23 mouse cellular contexts compared by ENCODE assay signal in genomic region chr11:115194693-115195092, GRCm38 (mm10). TPM values are rescaled to one million over a fixed set of nuclear protein-coding genes. Genes with fewer than 3 reads are reported as not detected.
DNase-seq lines count a peak whose midpoint lies in the region; ATAC-seq and TF ChIP-seq lines count a peak whose summit lies in the region.
"Had no signal": no experiment of that assay in that cellular context is flagged by ENCODE, and none has a peak within 500 bp of the region (broad histone marks: within the 10 kb centered on the region; RNA-seq: fewer than 3 reads in every experiment).

No protein-coding gene starts in this region.

- no peak for DNase-seq in liver, embryonic 11.5 days (ENCODE audit: low spot score)
- no peak for DNase-seq in liver, postnatal 0 days
- peak; percentile 57 for DNase-seq in c-Kit-positive CD71-positive TER-119-negative erythroid progenitor cells, embryonic 14.5 days (ENCODE audit: low read depth)
- DNase-seq in liver, embryonic 14.5 days (ENCODE audit: low read depth in 3 of 3, low spot score in 3 of 3), result no peak
- no peak for DNase-seq in heart, adult 2 months
- DNase-seq in right cerebral cortex, adult 2 months (ENCODE audit: low spot score in 2 of 2), result no peak
- DNase-seq in embryo, embryonic 10.5 days (ENCODE audit: low spot score), result no peak
- DNase-seq: adrenal gland, adult 2 months; adrenal gland, postnatal 14 days; cerebellum, adult 18-20 months; cerebellum, adult 9-10 months; cerebellum, postnatal 14 days; gastrocnemius, postnatal 25 days; heart, adult 18-20 months; heart, postnatal 14 days; heart, postnatal 4 days had no signal

- H3K27ac ChIP-seq in liver, embryonic 11.5 days (ENCODE audit: low read depth, low read length), result no peak overlapping the region
- H3K27ac ChIP-seq in liver, postnatal 0 days (ENCODE audit: low read depth), result no peak overlapping the region
- no peak overlapping the region for H3K27ac ChIP-seq in liver, embryonic 14.5 days
- H3K27ac ChIP-seq in heart, adult 2 months, result no peak overlapping the region
- H3K27ac ChIP-seq: embryonic facial prominence, embryonic 12.5 days; embryonic facial prominence, embryonic 15.5 days; forebrain, embryonic 15.5 days; heart, embryonic 10.5 days; heart, embryonic 13.5 days; hindbrain, embryonic 14.5 days; hindbrain, postnatal 0 days had no signal

- peak overlapping the region; percentile 13; the same call in 1 of the 2 replicates for H3K4me2 ChIP-seq in liver, embryonic 11.5 days
- H3K4me2 ChIP-seq in liver, postnatal 0 days (ENCODE audit: low read depth, low read length), result no peak overlapping the region
- H3K4me2 ChIP-seq in liver, embryonic 14.5 days (ENCODE audit: low read depth), result no peak overlapping the region
- H3K4me2 ChIP-seq: embryonic facial prominence, embryonic 12.5 days; embryonic facial prominence, embryonic 15.5 days; forebrain, embryonic 15.5 days; heart, embryonic 13.5 days; hindbrain, embryonic 14.5 days had no signal

- WGBS in liver, embryonic 11.5 days, result 30% methylated on average over 6 of the region's 6 CpGs
- WGBS in liver, postnatal 0 days (ENCODE audit: insufficient replicate concordance), result 50% methylated on average over 6 of the region's 6 CpGs
- 16% methylated on average over 6 of the region's 6 CpGs for WGBS in liver, embryonic 14.5 days (ENCODE audit: insufficient replicate concordance)
- WGBS in heart, adult 2 months, result 62% methylated on average over 6 of the region's 6 CpGs

- H3K36me3 ChIP-seq in liver, embryonic 11.5 days (ENCODE audit: control insufficient read depth, insufficient read depth, low read length), result peaks cover 2% of the 10 kb centered on the region; the same call in 1 of the 2 replicates
- H3K36me3 ChIP-seq in liver, postnatal 0 days (replicated peaks; ENCODE audit: insufficient read depth, low read length), result peaks cover 11% of the 10 kb centered on the region; the same call in 1 of the 2 replicates
- H3K36me3 ChIP-seq in liver, embryonic 14.5 days (replicated peaks; ENCODE audit: control insufficient read depth, insufficient read depth, low read depth), result no peaks in the 10 kb centered on the region
- H3K36me3 ChIP-seq in heart, adult 2 months (ENCODE audit: control insufficient read depth, insufficient read depth, low read length), result no peaks in the 10 kb centered on the region

- H3K9me3 ChIP-seq in liver, embryonic 11.5 days (ENCODE audit: control insufficient read depth, low read length), result no peaks in the 10 kb centered on the region
- no peaks in the 10 kb centered on the region for H3K9me3 ChIP-seq in liver, postnatal 0 days (ENCODE audit: low read length)
- no peaks in the 10 kb centered on the region for H3K9me3 ChIP-seq in liver, embryonic 14.5 days (ENCODE audit: control insufficient read depth, low read length)
- H3K9me3 ChIP-seq: embryonic facial prominence, embryonic 12.5 days; embryonic facial prominence, embryonic 15.5 days; forebrain, embryonic 15.5 days; heart, embryonic 10.5 days; heart, embryonic 13.5 days had no signal

- intact Hi-C loops in heart, adult 2 months (cut with DNase I), result no loop called here

- H3K4me1 ChIP-seq in liver, embryonic 11.5 days (replicated peaks; ENCODE audit: control insufficient read depth, insufficient read depth, low read length), result peaks cover 30% of the 10 kb centered on the region
- peaks cover 11% of the 10 kb centered on the region for H3K4me1 ChIP-seq in liver, postnatal 0 days (ENCODE audit: insufficient read depth)
- peaks cover 14 to 32% of the 10 kb centered on the region in 2 experiments for H3K4me1 ChIP-seq in liver, embryonic 14.5 days (replicated peaks; ENCODE audit: control insufficient read depth in 2 of 2, insufficient read depth in 2 of 2, low read length in 1 of 2)
- peaks cover 8% of the 10 kb centered on the region for H3K4me1 ChIP-seq in heart, adult 2 months (ENCODE audit: control insufficient read depth, insufficient read depth, low read length)
- H3K4me1 ChIP-seq: embryonic facial prominence, embryonic 15.5 days; forebrain, embryonic 15.5 days had no signal

- no peaks in the 10 kb centered on the region; the same call in 1 of the 2 replicates for H3K27me3 ChIP-seq in liver, embryonic 11.5 days (replicated peaks; ENCODE audit: control insufficient read depth, insufficient read depth, low read length)
- no peaks in the 10 kb centered on the region for H3K27me3 ChIP-seq in liver, postnatal 0 days (ENCODE audit: insufficient read depth, low read length)
- no peaks in the 10 kb centered on the region for H3K27me3 ChIP-seq in liver, embryonic 14.5 days (ENCODE audit: control insufficient read depth, insufficient read depth, low read length)
- H3K27me3 ChIP-seq in heart, adult 2 months (ENCODE audit: control insufficient read depth, insufficient read depth, low read length), result no peaks in the 10 kb centered on the region
- H3K27me3 ChIP-seq: embryonic facial prominence, embryonic 12.5 days; embryonic facial prominence, embryonic 15.5 days; forebrain, embryonic 15.5 days; heart, embryonic 13.5 days had no signal

- H3K9ac ChIP-seq in liver, embryonic 11.5 days (ENCODE audit: low read depth, low read length), result no peak overlapping the region
- no peak overlapping the region for H3K9ac ChIP-seq in liver, postnatal 0 days (replicated peaks)
- H3K9ac ChIP-seq in liver, embryonic 14.5 days (replicated peaks), result no peak overlapping the region
- H3K9ac ChIP-seq in heart, adult 2 months (ENCODE audit: low read depth, low read length), result no peak overlapping the region
- H3K9ac ChIP-seq: embryonic facial prominence, embryonic 12.5 days; embryonic facial prominence, embryonic 15.5 days; forebrain, embryonic 15.5 days; heart, embryonic 13.5 days; hindbrain, embryonic 14.5 days had no signal

- 0 out of 2 replicates have a peak, but pooled peaks have one; percentile 28 for ATAC-seq in liver, embryonic 11.5 days (replicated peaks; ENCODE audit: low FRiP score)
- ATAC-seq in liver, postnatal 0 days, result no peak
- no peak for ATAC-seq in liver, embryonic 14.5 days (ENCODE audit: insufficient read depth)
- ATAC-seq: forebrain, embryonic 15.5 days; hindbrain, postnatal 0 days had no signal

- no peak for TF ChIP-seq POLR2A in heart, adult 2 months (IDR thresholded peaks at IDR 0.05; ENCODE audit: insufficient read depth, low read depth, low read length)

- no peak for TF ChIP-seq EP300 in liver, postnatal 0 days (IDR thresholded peaks at IDR 0.05; ENCODE audit: low read depth)
- TF ChIP-seq EP300 in liver, embryonic 14.5 days (IDR thresholded peaks at IDR 0.05; ENCODE audit: low read depth), result 0 out of 2 replicates have a peak, but pooled peaks have one; percentile 9
- TF ChIP-seq EP300 in heart, adult 2 months (IDR thresholded peaks at IDR 0.05; ENCODE audit: insufficient read depth, low read depth, low read length), result no peak

- H3K79me2 ChIP-seq in heart, adult 2 months (replicated peaks; ENCODE audit: control insufficient read depth, insufficient read depth, low read length), result no peaks in the 10 kb centered on the region

- no peak for TF ChIP-seq CTCF in liver, postnatal 0 days (IDR thresholded peaks at IDR 0.05; ENCODE audit: low read depth)
- TF ChIP-seq CTCF in liver, embryonic 14.5 days (IDR thresholded peaks at IDR 0.05; ENCODE audit: low read depth), result no peak
- no peak for TF ChIP-seq CTCF in heart, adult 2 months (IDR thresholded peaks at IDR 0.05)

- no peak overlapping the region for H3K4me3 ChIP-seq in liver, embryonic 11.5 days (ENCODE audit: low read depth, low read length)
- H3K4me3 ChIP-seq in liver, postnatal 0 days (ENCODE audit: low read depth, low read length), result no peak overlapping the region
- H3K4me3 ChIP-seq in liver, embryonic 14.5 days (ENCODE audit: insufficient read depth in 1 of 2, low read depth in 2 of 2, low read length in 2 of 2), result no peak overlapping the region
- no peak overlapping the region for H3K4me3 ChIP-seq in heart, adult 2 months
- H3K4me3 ChIP-seq: embryonic facial prominence, embryonic 12.5 days; embryonic facial prominence, embryonic 15.5 days; forebrain, embryonic 15.5 days; heart, embryonic 10.5 days; heart, embryonic 13.5 days had no signal

RNA-seq across cellular contexts. Expression of gene Nat9, which starts 7.0 kb away (rescaled TPM):
- 17.0 and 20.1 TPM in 2 replicates for polyA plus RNA-seq in liver, embryonic 11.5 days (2014; fragmentation: Nextera tagmentation; extraction: Ambion mirVana)
- polyA plus RNA-seq in liver, postnatal 0 days (2015; fragmentation: Nextera tagmentation; extraction: Ambion mirVana), result 16.5 and 16.7 TPM in 2 replicates
- polyA plus RNA-seq in liver, embryonic 14.5 days (2012; rRNA removed), result 6.0 and 7.7 TPM in 2 replicates
- polyA plus RNA-seq in liver, embryonic 14.5 days (2014; fragmentation: Nextera tagmentation; extraction: Ambion mirVana), result 8.2 and 8.5 TPM in 2 replicates
- 10 to 100 TPM; 18.5 to 23.6 TPM for total RNA-seq in heart, adult 2 months (2021)
- 20.2 and 31.5 TPM in 2 replicates for polyA plus RNA-seq in heart, adult 2 months (2012; rRNA removed)

RNA-seq across cellular contexts. Expression of gene Tmem104, which starts 7.4 kb away (rescaled TPM):
- 10.8 and 13.1 TPM in 2 replicates for polyA plus RNA-seq in liver, embryonic 11.5 days (2014; fragmentation: Nextera tagmentation; extraction: Ambion mirVana)
- 5.7 and 7.1 TPM in 2 replicates for polyA plus RNA-seq in liver, postnatal 0 days (2015; fragmentation: Nextera tagmentation; extraction: Ambion mirVana)
- polyA plus RNA-seq in liver, embryonic 14.5 days (2012; rRNA removed), result 1.7 and 2.1 TPM in 2 replicates
- 4.0 and 4.1 TPM in 2 replicates for polyA plus RNA-seq in liver, embryonic 14.5 days (2014; fragmentation: Nextera tagmentation; extraction: Ambion mirVana)
- 10 to 100 TPM in 1 of 2 experiments, 1 to 10 TPM in 1; 8.8 to 11.6 TPM for total RNA-seq in heart, adult 2 months (2021)
- 8.6 and 9.9 TPM in 2 replicates for polyA plus RNA-seq in heart, adult 2 months (2012; rRNA removed)

RNA-seq across cellular contexts. Expression of gene Slc9a3r1, which starts 31.6 kb away (rescaled TPM):
- polyA plus RNA-seq in liver, embryonic 11.5 days (2014; fragmentation: Nextera tagmentation; extraction: Ambion mirVana), result 117 and 121 TPM in 2 replicates
- polyA plus RNA-seq in liver, postnatal 0 days (2015; fragmentation: Nextera tagmentation; extraction: Ambion mirVana), result 101 and 115 TPM in 2 replicates
- 37.9 and 41.4 TPM in 2 replicates for polyA plus RNA-seq in liver, embryonic 14.5 days (2012; rRNA removed)
- 49.6 and 58.3 TPM in 2 replicates for polyA plus RNA-seq in liver, embryonic 14.5 days (2014; fragmentation: Nextera tagmentation; extraction: Ambion mirVana)
- 10 to 100 TPM in 1 of 2 experiments, 1 to 10 TPM in 1; 8.1 to 10.1 TPM for total RNA-seq in heart, adult 2 months (2021)
- polyA plus RNA-seq in heart, adult 2 months (2012; rRNA removed), result 8.9 and 9.7 TPM in 2 replicates
